Mouse (Mus musculus) thymus, postnatal 25 days (tissue): ENCODE measurements around the gene Gatad2b.
"Not testable (repeated sequence)": the region's sequence is repeated elsewhere in the genome, so short reads cannot be mapped to it uniquely, and the experiment has no call there.

Experiments
- DNase-seq: peaks from one replicate; pipeline ENCODE4 v3.0.0; 2022

Gene Gatad2b

DNA sequence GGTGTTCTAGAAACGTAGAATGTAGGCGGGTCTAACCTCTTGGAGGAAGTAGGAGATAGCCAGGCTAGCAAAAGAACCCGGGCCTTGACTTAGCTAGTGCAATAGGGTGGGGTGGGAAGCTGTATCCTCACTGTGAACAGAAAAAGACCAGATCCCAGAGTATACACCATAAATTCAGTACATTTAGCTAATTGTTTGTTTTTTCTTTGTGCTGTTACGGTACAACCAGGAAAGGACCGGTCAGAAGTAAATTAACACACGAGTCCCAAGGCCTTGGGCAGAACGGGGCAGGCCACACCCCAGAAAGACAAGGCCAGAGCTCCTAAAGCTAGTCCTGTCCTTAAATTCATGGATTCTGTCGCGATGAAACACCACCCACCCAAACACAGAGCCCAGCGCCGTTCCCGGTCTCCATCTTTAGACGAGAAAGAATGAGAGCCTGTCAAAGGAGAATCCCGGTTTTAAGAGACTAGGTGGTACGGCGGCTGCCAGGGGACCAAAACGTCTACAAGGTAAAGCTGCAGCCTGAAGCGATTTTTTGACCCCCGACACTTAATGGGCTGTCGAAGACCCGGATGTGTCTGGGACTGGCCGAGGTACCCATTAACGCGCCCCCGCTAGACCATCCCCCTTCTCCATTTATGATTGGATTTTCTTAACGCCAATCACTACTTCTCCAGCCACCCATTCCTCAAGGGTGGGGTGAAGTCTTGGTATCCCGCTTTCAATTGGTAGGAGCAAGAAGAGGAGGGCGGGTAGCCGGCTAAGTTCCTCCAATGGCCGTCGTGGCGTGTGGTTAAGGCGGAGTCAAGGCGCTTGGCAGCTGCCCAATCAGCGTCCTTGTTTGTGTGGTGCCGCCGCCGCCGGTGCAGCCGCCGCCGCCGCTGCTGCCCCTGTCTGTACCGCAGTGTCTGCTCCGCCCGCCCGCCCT, at the start of gene Gatad2b:
Gatad2b (plus strand) TSS at position 834 of the 931 bp plus-strand sequence.
- peak; percentile 96 for DNase-seq

DNA sequence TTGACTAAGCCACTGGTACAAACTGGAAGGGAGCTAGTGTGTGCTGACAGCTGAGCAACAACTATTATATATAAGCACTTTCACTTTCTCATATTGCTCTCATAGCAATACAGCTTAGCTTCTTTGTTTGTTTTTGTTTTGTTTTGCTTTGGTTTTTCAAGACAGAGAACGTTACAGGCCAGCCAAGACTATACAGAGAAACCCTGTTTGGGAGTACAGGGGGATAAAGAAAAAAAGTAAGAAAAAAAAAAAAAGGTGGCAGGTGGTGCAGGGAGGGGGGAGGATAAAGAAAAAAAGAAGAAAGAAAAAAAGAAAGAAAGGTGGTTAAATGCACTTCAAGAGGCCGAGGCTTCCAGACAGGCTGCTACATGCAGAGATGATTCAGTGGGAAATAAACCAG, 47.6 kb upstream of the Gatad2b start:
- no peak for DNase-seq

DNA sequence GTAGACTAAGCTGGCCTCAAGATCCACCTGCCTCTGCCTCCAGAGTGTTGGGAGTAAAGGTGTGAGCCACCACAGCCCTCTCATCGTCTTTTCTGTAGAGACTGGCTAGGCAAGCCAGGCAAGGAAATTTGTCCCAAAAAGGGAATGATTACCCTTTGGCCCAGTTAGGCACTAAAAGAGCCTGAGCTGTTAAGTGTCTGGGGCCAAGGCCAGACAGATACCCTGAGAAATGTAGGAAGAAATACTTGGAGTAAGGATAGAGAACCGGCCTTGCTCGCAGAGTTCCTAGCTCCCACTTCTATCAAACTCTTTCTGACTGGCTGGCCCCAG, 45.4 kb upstream of the Gatad2b start:
- DNase-seq = no peak

DNA sequence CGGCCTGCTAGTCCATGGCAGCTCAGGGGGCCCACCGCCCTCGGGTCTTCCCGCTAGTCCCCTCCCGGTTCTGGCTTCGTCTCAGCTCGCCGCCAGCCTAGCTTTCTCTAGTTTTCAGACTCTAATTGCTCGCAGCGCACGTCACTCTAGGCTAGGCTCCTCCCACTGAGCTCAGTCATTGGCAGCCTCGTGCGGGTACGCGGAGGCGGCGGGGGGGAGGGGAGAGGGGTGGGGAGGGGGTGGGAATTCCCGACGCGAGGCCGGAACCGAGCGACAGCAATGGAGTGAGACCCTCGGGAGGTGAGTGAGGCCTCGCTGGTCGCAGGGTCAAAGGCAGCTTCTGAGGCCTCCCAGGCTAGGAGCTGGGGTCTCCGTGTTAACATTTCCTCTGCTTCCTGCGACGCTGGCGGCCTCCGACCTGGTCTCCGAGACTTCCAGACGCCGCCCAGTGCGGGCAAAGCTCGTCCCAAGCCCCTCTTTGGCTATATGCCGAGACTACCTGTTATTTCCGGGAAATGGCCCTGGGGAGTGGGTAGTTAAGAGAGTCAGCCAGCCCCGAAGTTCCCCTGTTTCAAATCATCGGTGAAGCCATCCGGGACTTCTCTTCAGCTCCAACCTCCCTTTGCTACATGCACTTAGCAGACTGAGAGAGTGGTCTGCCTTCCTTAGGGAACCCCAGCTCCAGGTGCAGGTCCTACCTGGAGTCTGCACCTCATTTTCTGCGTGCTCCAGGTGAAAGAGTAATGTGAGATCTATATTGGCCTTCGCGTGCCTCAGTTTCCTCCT, 44.8 kb upstream of the Gatad2b start, which contains the start of gene Slc39a1:
Slc39a1 (plus strand) TSS at position 213 of the 786 bp plus-strand sequence.
- DNase-seq = peak; percentile 93

DNA sequence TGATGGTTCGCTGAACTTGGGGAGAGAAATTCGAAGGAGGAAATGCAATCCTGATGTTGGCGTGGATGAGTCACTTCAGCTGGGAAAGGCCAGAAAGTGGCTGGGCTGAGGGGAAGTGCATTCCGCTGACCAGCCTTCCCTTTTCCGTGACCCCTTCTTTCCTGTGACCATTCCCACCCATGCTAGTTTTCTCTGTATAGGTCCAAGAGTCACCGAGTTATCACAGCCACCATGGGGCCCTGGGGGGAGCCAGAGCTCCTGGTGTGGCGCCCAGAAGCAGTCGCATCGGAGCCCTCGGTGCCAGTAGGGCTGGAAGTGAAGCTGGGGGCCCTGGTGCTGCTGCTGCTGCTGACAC, 44.3 kb upstream of the Gatad2b start:
- peak; percentile 29 for DNase-seq

DNA sequence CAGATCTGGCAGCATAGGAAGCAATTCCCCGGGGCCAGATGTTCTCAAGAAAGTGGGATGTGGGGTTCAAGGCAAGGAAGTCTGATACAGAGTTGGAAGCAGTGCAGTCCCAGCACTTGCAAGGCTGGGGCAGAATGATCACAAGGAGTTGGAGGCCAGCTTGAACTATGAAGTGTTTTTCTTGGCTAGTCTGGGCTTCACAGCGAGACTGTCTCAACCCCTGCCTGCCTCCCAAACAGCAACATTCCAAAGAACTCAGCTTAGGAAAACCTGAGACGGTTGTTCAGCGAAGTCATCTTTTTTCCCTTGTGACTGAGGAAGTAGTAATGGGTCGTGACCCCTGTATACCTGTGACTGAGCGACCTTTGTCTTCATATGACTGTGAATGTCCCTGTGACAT, 42.2 kb upstream of the Gatad2b start:
- DNase-seq = no peak

DNA sequence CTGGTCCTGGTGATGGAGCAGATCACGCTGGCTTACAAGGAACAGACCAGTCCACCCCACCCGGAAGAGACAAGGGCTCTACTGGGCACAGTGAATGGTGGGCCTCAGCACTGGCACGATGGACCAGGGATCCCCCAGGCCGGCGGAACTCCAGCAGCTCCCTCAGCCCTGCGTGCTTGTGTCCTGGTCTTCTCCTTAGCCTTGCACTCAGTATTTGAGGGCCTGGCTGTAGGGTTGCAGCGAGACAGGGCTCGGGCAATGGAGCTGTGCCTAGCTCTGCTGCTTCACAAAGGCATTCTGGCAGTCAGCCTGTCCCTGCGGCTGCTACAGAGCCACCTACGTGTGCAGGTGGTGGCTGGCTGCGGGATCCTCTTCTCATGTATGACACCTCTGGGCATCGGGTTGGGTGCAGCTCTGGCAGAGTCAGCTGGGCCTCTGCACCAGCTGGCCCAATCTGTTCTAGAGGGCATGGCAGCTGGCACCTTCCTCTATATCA, 41.2 kb upstream of the Gatad2b start:
- DNase-seq = not testable (repeated sequence)

DNA sequence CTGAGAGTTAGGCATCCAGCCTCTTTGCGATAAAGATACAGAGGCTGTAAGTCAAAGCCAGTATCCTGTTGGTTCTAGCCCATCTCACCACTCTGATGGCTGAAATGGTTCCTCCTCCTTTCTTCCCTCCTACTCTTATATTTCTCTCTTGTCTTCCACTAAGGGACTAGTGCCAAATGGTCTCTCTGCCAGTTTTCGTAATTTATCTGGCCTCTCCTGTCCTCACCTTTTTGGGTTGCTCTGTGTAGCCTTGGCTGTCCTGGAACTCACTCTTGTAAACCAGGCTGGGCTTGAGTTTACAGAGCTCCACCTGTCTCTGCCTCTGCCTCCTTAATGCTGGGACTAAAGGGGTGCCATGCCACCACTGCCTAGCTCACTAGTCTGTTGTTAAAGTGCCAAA, 40.3 kb upstream of the Gatad2b start:
- not testable (repeated sequence) for DNase-seq

DNA sequence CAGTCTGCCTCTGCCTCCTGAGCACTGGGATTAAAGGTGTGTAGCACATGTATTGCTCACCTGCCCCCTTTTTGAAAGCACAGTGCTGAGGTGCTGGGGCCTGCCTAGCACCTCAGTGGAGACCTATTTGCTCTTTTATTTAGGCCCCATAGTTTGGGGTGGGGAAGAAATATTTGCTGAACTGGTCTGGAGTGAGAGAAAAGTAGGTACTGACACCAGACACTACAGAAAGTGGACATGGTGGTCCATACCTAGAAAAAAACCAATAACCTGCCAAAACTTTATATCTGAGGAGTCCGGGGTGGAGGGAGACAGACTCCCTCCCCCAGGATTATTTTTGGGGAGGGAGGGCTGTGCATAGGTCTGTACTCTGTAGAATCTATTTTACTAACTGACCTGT, 39.8 kb upstream of the Gatad2b start:
- DNase-seq = not testable (repeated sequence)

DNA sequence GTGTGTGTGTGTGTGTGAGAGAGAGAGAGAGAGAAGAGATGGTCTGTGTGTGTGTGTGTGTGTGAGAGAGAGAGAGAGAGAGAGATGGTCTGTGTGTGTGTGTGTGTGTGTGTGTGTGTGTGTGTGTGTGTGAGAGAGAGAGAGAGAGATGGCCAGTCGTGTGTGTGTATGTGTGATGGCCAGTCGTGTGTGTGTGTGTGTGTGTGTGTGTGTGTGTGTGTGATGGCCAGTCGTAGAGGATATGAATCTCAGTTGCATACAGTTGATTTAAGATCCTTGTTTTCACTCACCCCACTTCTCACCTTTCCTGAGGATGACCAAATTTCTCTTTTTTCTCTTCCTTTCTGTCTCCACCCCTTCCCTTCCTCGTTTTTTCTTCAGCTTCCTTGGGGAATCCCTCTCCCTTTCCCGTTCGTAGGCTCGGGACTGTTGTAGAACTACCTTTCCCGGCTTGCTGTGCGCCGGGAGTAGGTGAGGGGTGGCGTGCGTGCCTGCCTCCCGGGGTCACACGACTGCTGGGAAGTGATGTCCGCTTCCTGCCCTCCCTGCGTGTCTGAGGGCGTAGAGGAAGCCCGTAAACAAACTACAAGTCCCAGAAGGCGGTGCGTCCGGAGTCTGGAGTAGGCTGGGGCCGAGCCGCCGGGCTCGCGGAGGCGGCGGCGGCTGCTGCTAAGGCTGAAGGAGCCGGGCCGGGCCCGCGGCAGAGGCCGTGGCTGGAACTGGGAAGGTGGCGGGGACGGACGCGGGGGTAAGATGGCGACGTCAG, 39.1 kb upstream of the Gatad2b start, which contains the start of gene Crtc2:
Crtc2 (plus strand) TSS at position 511 of the 766 bp plus-strand sequence.
- DNase-seq = peak; percentile 93

DNA sequence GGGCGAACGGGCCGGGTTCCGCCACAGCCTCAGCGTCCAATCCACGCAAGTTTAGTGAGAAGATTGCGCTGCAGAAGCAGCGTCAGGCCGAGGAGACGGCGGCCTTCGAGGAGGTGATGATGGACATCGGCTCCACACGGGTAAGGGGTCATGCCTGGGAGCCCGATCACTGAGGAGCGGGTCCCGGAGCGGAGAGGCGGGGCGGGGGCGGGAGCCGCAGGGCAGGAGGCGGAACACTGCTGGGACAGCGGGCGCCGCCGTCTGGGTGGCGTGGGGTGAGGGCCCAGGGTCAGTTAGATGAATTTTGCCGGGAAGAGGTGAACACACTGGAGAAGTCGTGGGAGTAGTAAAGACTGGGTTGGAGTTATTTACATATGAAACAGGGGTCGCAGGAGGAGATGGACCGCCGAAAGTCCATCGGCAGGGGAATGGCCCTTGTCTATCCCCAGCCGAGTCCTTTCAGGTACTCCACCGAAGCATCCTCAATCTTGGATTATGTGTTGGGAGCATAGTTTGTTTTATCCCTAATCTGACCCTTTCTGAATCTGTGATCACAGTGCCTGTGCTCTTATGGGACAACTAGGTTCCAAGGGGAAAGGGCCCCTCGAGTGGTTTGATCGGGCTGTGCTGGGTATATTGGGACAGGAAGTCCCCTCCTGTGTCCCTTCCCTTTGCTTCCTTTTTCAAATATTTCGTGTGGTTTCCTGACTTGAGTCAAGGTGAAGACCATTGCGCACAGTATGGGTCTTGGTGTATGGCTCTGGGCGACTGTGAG, 38.4 kb upstream of the Gatad2b start:
- DNase-seq = peak; percentile 34

DNA sequence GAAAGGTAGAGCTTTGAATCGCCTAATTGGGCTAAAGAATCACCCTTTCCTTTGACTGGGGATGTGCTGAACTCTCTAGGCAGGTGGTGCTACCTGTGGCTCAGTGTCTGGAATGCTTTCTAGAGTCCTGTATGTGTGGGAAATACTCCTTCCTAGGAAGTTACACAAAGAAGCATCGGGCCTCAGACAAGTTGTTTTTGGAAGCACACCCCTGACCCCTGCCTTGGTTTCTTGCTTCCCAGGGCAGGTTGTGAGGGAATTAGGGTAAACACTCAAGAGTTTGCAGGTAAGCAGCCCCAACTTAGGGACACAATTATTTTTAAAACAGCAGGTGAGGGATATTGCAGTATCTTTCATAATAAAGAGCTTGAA, 37.8 kb upstream of the Gatad2b start:
- DNase-seq = no peak

DNA sequence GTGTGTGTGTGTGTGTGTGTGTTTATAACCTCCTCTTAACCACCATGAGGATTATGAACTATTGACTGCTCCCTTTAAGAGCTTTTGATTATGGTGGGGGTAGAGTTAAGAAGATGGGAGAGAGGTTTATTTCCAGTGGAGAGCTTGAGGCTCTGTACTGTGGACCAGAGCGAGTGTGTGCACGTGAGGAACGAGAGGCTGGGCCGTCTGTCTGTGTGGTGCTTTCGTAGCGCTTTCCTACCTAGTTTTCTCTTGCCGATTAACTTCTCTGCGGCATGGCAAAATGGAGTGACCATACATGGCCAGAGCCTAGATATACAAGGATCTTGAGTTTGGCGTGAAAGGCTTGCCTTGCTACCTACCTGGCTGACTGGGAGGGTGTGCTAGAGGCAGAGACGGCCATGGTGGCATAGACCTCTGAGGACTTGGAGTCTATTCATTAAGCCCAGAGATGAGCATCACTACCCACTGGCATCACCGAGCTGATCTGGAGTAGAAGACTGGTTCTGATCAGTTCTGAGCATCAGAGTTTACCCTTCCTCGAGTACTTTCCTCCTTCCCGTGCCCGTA, 37.1 kb upstream of the Gatad2b start:
- no peak for DNase-seq

DNA sequence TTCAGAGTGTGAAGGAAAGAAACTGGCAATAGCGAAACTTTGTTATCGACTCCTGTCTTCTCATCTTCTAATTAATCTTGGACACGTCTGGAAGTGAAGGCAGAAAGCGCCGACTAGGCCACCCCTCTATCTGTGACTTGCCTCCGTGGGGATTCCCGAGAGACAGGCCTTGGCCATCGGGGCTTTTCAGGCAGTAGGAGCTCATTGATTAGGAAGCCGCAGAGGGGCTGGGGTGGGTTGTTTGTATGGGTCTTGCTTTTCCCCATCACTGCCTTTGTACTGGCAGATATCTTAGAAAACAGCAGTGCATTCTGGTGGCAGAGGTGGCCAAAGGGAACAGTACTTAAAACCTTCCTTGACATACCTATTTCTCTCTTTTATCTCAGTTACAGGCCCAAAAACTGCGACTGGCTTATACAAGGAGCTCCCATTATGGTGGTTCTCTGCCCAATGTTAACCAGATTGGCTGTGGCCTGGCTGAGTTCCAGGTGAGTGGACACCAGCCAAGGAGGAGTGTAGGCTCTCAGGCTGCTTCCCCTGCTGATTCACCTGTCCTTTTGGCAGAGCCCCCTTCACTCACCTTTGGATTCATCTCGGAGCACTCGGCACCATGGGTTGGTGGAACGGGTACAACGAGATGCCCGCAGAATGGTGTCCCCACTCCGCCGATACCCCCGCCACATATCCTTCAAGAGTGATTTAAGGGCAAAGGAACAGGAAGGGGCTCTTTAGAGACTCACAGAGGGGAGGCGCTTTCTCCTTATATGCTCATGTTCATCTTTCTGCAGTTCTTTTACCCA, 36.0 kb upstream of the Gatad2b start:
- DNase-seq = no peak

DNA sequence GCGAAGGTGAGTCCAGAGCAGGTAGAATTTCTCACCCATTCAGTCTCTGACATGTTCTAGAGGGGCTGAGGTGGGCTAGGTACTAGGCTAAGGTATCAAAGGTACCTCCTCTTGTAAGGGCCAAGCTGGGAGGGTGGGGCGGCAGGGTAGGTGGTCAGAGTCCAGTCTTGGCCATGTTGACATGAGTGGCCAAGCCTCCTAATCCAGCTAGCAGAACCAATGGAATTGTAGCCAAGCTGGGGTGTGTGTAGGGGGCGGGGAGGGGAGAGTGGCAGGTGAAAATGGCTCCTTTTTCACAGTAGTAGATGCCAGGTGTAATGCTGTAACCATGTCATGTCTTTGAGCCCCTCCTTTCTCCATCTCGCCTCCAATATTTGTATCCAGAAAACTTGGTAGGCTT, 34.5 kb upstream of the Gatad2b start:
- no peak for DNase-seq

DNA sequence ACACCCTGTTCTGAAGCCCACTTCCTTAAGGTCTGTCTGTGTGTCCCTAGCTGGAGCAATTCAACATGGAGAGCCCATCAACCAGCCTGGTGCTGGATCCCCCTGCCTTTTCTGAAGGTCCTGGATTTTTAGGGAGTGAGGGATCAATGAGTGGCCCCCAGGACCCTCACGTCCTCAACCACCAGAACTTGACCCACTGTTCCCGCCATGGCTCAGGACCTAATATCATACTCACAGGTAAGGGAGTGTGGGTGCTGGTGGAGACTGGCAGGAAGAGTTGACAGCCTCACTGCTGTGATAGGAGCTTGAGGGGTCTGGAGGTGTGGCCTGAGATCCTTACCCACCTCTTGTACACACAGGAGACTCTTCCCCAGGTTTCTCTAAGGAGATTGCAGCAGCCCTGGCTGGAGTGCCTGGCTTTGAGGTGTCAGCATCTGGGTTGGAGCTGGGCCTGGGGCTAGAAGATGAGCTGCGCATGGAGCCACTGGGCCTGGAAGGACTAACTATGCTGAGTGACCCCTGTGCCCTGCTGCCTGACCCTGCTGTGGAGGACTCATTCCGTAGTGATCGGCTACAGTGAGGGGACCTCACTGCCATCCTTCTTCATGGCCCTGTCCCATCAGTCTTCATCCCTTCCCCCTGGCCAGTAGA, 29.7 kb upstream of the Gatad2b start:
- no peak for DNase-seq

DNA sequence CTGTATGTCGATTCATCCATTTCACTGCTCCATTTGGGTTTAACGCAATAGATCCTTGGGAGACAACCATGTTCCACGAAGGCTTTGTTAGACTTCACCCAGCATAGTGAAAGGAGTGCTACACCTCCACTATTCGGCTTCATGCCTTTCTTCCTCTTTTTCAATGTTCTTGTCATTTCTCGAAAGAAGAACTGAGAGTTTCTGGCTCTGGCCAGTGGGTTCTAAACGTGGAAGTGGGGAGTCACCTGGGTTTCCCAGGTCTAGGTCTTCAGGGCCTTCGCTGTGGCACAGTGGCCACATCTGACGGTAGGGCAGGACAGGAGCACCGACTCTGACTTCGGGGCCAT, 28.3 kb upstream of the Gatad2b start:
- no peak for DNase-seq

DNA sequence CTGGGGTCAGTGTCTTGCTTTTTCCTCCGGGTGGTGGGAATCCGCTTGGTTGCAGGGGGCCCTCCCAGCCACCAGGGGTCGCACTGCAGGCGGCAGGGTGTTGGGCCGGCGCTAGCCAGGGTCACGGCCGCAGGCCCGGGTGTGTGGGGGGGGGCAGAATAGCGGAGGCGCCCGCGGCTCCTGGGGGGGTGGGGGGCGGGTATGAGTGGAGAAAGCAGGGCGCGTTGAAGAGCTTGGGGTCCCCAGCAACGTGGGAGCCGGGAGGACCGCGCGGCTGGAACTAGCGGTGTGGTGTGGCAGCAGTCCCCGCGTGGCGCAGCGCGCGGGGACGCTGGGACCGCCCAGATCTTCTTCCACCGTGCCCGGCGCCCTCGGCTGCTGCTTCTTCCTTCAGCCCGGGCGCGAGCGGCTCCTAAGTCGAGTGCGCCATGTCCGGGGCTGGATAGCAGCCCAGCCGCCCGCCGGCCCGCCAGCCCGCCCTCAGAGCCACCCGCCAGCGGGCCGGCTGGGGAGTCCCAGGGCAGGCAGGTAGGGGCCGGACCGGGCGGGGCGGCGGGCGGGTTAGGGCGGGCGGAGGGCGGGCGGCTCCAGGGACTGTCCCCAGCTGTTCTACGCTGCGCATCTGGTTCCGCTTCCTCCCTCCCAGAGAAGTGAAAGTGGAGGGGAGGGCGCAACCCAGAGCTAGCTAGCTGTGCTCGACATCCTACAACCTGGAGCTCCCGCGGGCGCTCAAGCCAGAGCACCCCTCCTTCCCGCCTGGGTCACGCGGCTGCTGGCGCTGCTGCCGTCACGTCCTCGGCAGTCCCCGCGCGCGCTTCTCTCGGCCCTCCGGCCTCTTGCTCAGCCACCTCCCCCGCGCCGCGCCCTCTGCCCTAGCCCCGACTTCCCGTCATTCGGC, 27.7 kb upstream of the Gatad2b start, which contains the start of gene Dennd4b:
Dennd4b (plus strand) TSS at position 152 of the 898 bp plus-strand sequence.
- peak; percentile 92 for DNase-seq
